Mouse (Mus musculus) liver, embryonic 14.5 days (tissue): Measurements from ENCODE around the gene Mier3.

Experiments used
- CTCF ChIP-seq: IDR thresholded peaks from 2 replicates; pipeline ENCODE4 v1.5.1; 2016; ENCODE audit warnings: antibody characterized with exemption, low read depth, control low read depth
- EP300 ChIP-seq: IDR thresholded peaks from 2 replicates; pipeline ENCODE4 v1.6.1; 2016; ENCODE audit warnings: antibody characterized with exemption, low read depth

GRCm38 (mm10) chr13:111660556-111660955, 20.2 kb upstream of the Mier3 start:
- no peak for TF ChIP-seq CTCF
- TF ChIP-seq EP300: no peak
